Mouse (Mus musculus): ENCODE results near the gene Mrpl12. TPM values are rescaled to one million over a fixed set of nuclear protein-coding genes. Genes with fewer than 3 reads are reported as not detected.

Mrpl12 gene
- 10 to 100 TPM; 74.4 to 74.5 TPM for total RNA-seq (2021)

- DNase-seq: peak; percentile 92
- intact Hi-C loops (cut with DNase I): no loop called here
Measured at GRCm38 (mm10) chr11:120484265-120484981, at the start of gene Mrpl12. TSS of gene Mrpl12 (plus strand) at chr11:120484613.

- intact Hi-C loops (cut with DNase I): loop anchor here (5.0 kb wide), 1 partner anchor 35 kb away; no protein-coding TSS in a partner anchor
- peak; percentile 91 for DNase-seq
Measured at GRCm38 (mm10) chr11:120437152-120437856, 47.1 kb upstream of the Mrpl12 start, which contains the start of gene Nploc4. TSS of gene Nploc4 (minus strand) at chr11:120437708.

- DNase-seq: no peak
- intact Hi-C loops (cut with DNase I): loop anchor here (5.0 kb wide), 1 partner anchor 36 kb away; no protein-coding TSS in a partner anchor
Measured at GRCm38 (mm10) chr11:120437857-120438385, 46.5 kb upstream of the Mrpl12 start.

- no peak for DNase-seq
- intact Hi-C loops (cut with DNase I): no loop called here
Measured at GRCm38 (mm10) chr11:120442344-120442743, 42.1 kb upstream of the Mrpl12 start, which contains the start of gene Tspan10. TSS of gene Tspan10 (plus strand) at chr11:120442644.

GRCm38 (mm10) chr11:120442765-120443280 is 41.6 kb upstream of the Mrpl12 start:
- intact Hi-C loops (cut with DNase I): no loop called here

GRCm38 (mm10) chr11:120444106-120444505 is 40.3 kb upstream of the Mrpl12 start:
- DNase-seq: no peak
- intact Hi-C loops (cut with DNase I): no loop called here

More at GRCm38 (mm10) chr11:120442765-120443280, 41.6 kb upstream of the Mrpl12 start:
- DNase-seq: no peak

GRCm38 (mm10) chr11:120445475-120445874 is 38.9 kb upstream of the Mrpl12 start:
- DNase-seq: no peak
- intact Hi-C loops (cut with DNase I): no loop called here

- intact Hi-C loops (cut with DNase I): no loop called here
Measured at GRCm38 (mm10) chr11:120447179-120447578, 37.2 kb upstream of the Mrpl12 start.

GRCm38 (mm10) chr11:120452246-120452645 is 32.2 kb upstream of the Mrpl12 start:
- intact Hi-C loops (cut with DNase I): no loop called here
- DNase-seq: no peak

More at GRCm38 (mm10) chr11:120447179-120447578, 37.2 kb upstream of the Mrpl12 start:
- DNase-seq: no peak

GRCm38 (mm10) chr11:120453306-120453705 is 31.1 kb upstream of the Mrpl12 start, which contains the start of gene Pde6g:
TSS of gene Pde6g (minus strand) at chr11:120453500.
- no peak for DNase-seq

GRCm38 (mm10) chr11:120454965-120455364 is 29.4 kb upstream of the Mrpl12 start:
- intact Hi-C loops (cut with DNase I): no loop called here
- DNase-seq: no peak

More at GRCm38 (mm10) chr11:120453306-120453705, 31.1 kb upstream of the Mrpl12 start, which contains the start of gene Pde6g:
- intact Hi-C loops (cut with DNase I): no loop called here

GRCm38 (mm10) chr11:120455413-120455812 is 29.0 kb upstream of the Mrpl12 start:
- DNase-seq: no peak
- intact Hi-C loops (cut with DNase I): no loop called here

- intact Hi-C loops (cut with DNase I): no loop called here
- no peak for DNase-seq
Measured at GRCm38 (mm10) chr11:120457370-120457769, 27.0 kb upstream of the Mrpl12 start.

- peak; percentile 73 for DNase-seq
- intact Hi-C loops (cut with DNase I): no loop called here
Measured at GRCm38 (mm10) chr11:120457772-120458751, 26.4 kb upstream of the Mrpl12 start, which contains the start of the genes Oxld1 and Ccdc137. TSS of gene Oxld1 (minus strand) at chr11:120458068. TSS of gene Ccdc137 (plus strand) at chr11:120458115.

GRCm38 (mm10) chr11:120458847-120459597 is 25.4 kb upstream of the Mrpl12 start:
- DNase-seq: no peak
- intact Hi-C loops (cut with DNase I): no loop called here

- intact Hi-C loops (cut with DNase I): no loop called here
- no peak for DNase-seq
Measured at GRCm38 (mm10) chr11:120463536-120463935, 20.9 kb upstream of the Mrpl12 start.

- no peak for DNase-seq
- intact Hi-C loops (cut with DNase I): no loop called here
Measured at GRCm38 (mm10) chr11:120464365-120464764, 20.0 kb upstream of the Mrpl12 start.

- DNase-seq: no peak
- intact Hi-C loops (cut with DNase I): no loop called here
Measured at GRCm38 (mm10) chr11:120465521-120465920, 18.9 kb upstream of the Mrpl12 start.
